Mouse (Mus musculus) ES-E14 (cell line): ENCODE results near the gene Prss8. TPM values are rescaled to one million over a fixed set of nuclear protein-coding genes. Genes with fewer than 3 reads are reported as not detected.
A peak's percentile ranks its signal among the peaks of the same experiment; 100 is the strongest.
"Not testable (repeated sequence)": the region's sequence is repeated elsewhere in the genome, so short reads cannot be mapped to it uniquely, and the experiment has no call there.

ENCODE experiments used
- DNase-seq: peaks from one replicate; pipeline ENCODE4 v3.0.0-alpha.2; 2013; ENCODE audit warnings: low read depth, low spot score
- H3K27ac ChIP-seq: 2 replicates; pipeline ENCODE4 v1.5.1; 2012; ENCODE audit warnings: low read depth, mild to moderate bottlenecking, low read length, moderate library complexity, mixed read lengths; ENCODE audit not compliant: poor library complexity, insufficient read depth, severe bottlenecking
- H3K36me3 ChIP-seq: 2 replicates; pipeline ENCODE4 v1.6.1; 2012; ENCODE audit warnings: mild to moderate bottlenecking, low read length, moderate library complexity, mixed read lengths; ENCODE audit not compliant: control insufficient read depth, poor library complexity, insufficient read depth, severe bottlenecking
- H3K4me1 ChIP-seq, 2 experiments: fragments of 150-350 bp in 1 of 2; sonication (generic) in 1 of 2; 2 replicates each; pipeline ENCODE4 v1.6.1; 2012; ENCODE audit warnings: low read length in 2 of 2, mild to moderate bottlenecking in 1 of 2, mixed read lengths in 1 of 2; ENCODE audit not compliant: control insufficient read depth in 2 of 2, insufficient read depth in 2 of 2, poor library complexity in 1 of 2
- H3K4me3 ChIP-seq, 2 experiments: fragments of 150-350 bp in 1 of 2; sonication (generic) in 1 of 2; 2 replicates each; pipeline ENCODE4 v1.5.1; 2012; ENCODE audit warnings: low read length in 2 of 2, low read depth in 1 of 2, mild to moderate bottlenecking in 1 of 2, mixed read lengths in 1 of 2; ENCODE audit not compliant: insufficient read depth in 1 of 2, poor library complexity in 1 of 2, severe bottlenecking in 1 of 2
- H3K9ac ChIP-seq: 2 replicates; pipeline ENCODE4 v1.6.1; 2012; ENCODE audit warnings: low read depth, mild to moderate bottlenecking, low read length, mixed read lengths; ENCODE audit not compliant: poor library complexity, insufficient read depth, severe bottlenecking
- H3K9me3 ChIP-seq: fragments of 150-350 bp; sonication (generic); 2 replicates; pipeline ENCODE4 v1.6.1; 2012; ENCODE audit warnings: low read depth, mild to moderate bottlenecking, low read length; ENCODE audit not compliant: control insufficient read depth, insufficient read depth
- CHD2 ChIP-seq: IDR thresholded peaks from 2 replicates; pipeline ENCODE4 v1.6.1; 2014; ENCODE audit warnings: mild to moderate bottlenecking, low read depth, low read length, inconsistent platforms
- HCFC1 ChIP-seq: IDR thresholded peaks from 2 replicates; pipeline ENCODE4 v1.6.1; 2012; ENCODE audit warnings: low read length, inconsistent platforms, borderline replicate concordance; ENCODE audit not compliant: insufficient read depth
- MAFK ChIP-seq: IDR thresholded peaks from 2 replicates; pipeline ENCODE4 v1.6.1; 2014; ENCODE audit warnings: mild to moderate bottlenecking, low read depth, low read length, inconsistent platforms; ENCODE audit not compliant: insufficient read depth
- ZC3H11A ChIP-seq: IDR thresholded peaks from 2 replicates; pipeline ENCODE4 v1.6.1; 2012; ENCODE audit warnings: low read depth, mild to moderate bottlenecking, inconsistent platforms, low read length, borderline replicate concordance
- ZNF384 ChIP-seq: IDR thresholded peaks from 2 replicates; pipeline ENCODE4 v1.6.1; 2012; ENCODE audit warnings: low read depth, low read length, inconsistent platforms
- in situ Hi-C, 2 experiments: fragments of 600-800 bp; cut with MboI; formaldehyde crosslinking; loops; one replicate each; pipeline ENCODE4 v1.15.1; 2025; ENCODE audit warnings: low sequenced_read_pairs in 2 of 2, inconsistent platforms in 1 of 2; ENCODE audit not compliant: unreplicated experiment in 2 of 2
- total RNA-seq: library from RNA; depleted of rRNA; stranded (reverse); fragments of 300-350 nt; gene quantifications from 2 replicates; pipeline ENCODE4 v1.2.3, GENCODE M21; 2012

Prss8 gene
- total RNA-seq, 1 experiment: 11.3 TPM

GRCm38 (mm10) chr7:127896384-127896783 lies 33.5 kb downstream of the Prss8 start:
- Histone ChIP-seq H3K27ac (no peak overlapping the region), H3K9ac (no peak overlapping the region), H3K4me3 (0 out of 4 replicates have a peak overlapping the region, but pooled peaks of 1 of the 2 experiments have one; percentile 3), H3K4me1 (peaks cover 0 to 5% of the 10 kb centered on the region in 2 experiments; a peak in 1 of 4 replicates), H3K36me3 (peaks cover 7% of the 10 kb centered on the region; the same call in 1 of the 2 replicates), H3K9me3 (no peaks in the 10 kb centered on the region)
- in situ Hi-C loops: no loop called here
- TF ChIP-seq ZC3H11A (0 out of 2 replicates have a peak, but pooled peaks have one; percentile 3), CHD2 (no peak), ZNF384 (no peak), MAFK (no peak), HCFC1 (peak; percentile 28; the same call in 1 of the 2 replicates)
- peak; percentile 84 for DNase-seq

GRCm38 (mm10) chr7:127895891-127896290 lies 34.0 kb downstream of the Prss8 start:
- in situ Hi-C loops, H3K27ac ChIP-seq, H3K36me3 ChIP-seq, DNase-seq, H3K9me3 ChIP-seq, H3K4me1 ChIP-seq: not testable (repeated sequence)
- Histone ChIP-seq H3K9ac (peak overlapping the region; percentile 31; the same call in 1 of the 2 replicates), H3K4me3 (peak overlapping the region; percentile 9 to 78; a peak in 3 of 4 replicates)

GRCm38 (mm10) chr7:127895442-127895841 lies 34.5 kb downstream of the Prss8 start, which contains the start of the genes Gm21974 and Vkorc1:
Gene Gm21974 (minus strand): TSS chr7:127895454.
Gene Vkorc1 (minus strand): TSS chr7:127895617.
- Histone ChIP-seq H3K27ac (0 out of 2 replicates have a peak within 1 kb of the TSS, but pooled peaks have one; percentile 22), H3K36me3 (peaks cover 7% of the 10 kb centered on the region; the same call in 1 of the 2 replicates), H3K4me3 (peak within 1 kb of the TSS; percentile 71 to 78), H3K9me3 (no peaks in the 10 kb centered on the region), H3K4me1 (peaks cover 0 to 5% of the 10 kb centered on the region in 2 experiments; a peak in 1 of 4 replicates), H3K9ac (peak within 1 kb of the TSS; percentile 60)
- in situ Hi-C loops: no loop called here
- TF ChIP-seq ZNF384 (no peak), HCFC1 (peak; percentile 93), CHD2 (peak; percentile 51; the same call in 1 of the 2 replicates)
- DNase-seq: peak; percentile 93

GRCm38 (mm10) chr7:127894480-127894879 lies 35.4 kb downstream of the Prss8 start:
- H3K4me3 ChIP-seq: peak overlapping the region in 1 of 2 experiments; percentile 78; a peak in 3 of 4 replicates

More at GRCm38 (mm10) chr7:127894480-127894879, 35.4 kb downstream of the Prss8 start:
- in situ Hi-C loops: no loop called here
- peaks cover 0 to 5% of the 10 kb centered on the region in 2 experiments; a peak in 1 of 4 replicates for H3K4me1 ChIP-seq
- no peak overlapping the region for H3K27ac ChIP-seq
- DNase-seq: no peak
- peaks cover 10% of the 10 kb centered on the region; the same call in 1 of the 2 replicates for H3K36me3 ChIP-seq
- TF ChIP-seq CHD2 (no peak), ZC3H11A (no peak), HCFC1 (no peak), ZNF384 (no peak), MAFK (no peak)
- no peaks in the 10 kb centered on the region for H3K9me3 ChIP-seq
- peak overlapping the region; percentile 20; the same call in 1 of the 2 replicates for H3K9ac ChIP-seq
